Mouse (Mus musculus) ES-E14 (cell line): ENCODE results near the gene 4933406M09Rik.

Source experiments
- CHD2 ChIP-seq: IDR thresholded peaks from 2 replicates; pipeline ENCODE4 v1.6.1; 2014; ENCODE audit warnings: mild to moderate bottlenecking, low read depth, low read length, inconsistent platforms
- HCFC1 ChIP-seq: IDR thresholded peaks from 2 replicates; pipeline ENCODE4 v1.6.1; 2012; ENCODE audit warnings: low read length, inconsistent platforms, borderline replicate concordance; ENCODE audit not compliant: insufficient read depth
- MAFK ChIP-seq: IDR thresholded peaks from 2 replicates; pipeline ENCODE4 v1.6.1; 2014; ENCODE audit warnings: mild to moderate bottlenecking, low read depth, low read length, inconsistent platforms; ENCODE audit not compliant: insufficient read depth
- ZC3H11A ChIP-seq: IDR thresholded peaks from 2 replicates; pipeline ENCODE4 v1.6.1; 2012; ENCODE audit warnings: low read depth, mild to moderate bottlenecking, inconsistent platforms, low read length, borderline replicate concordance
- ZNF384 ChIP-seq: IDR thresholded peaks from 2 replicates; pipeline ENCODE4 v1.6.1; 2012; ENCODE audit warnings: low read depth, low read length, inconsistent platforms

DNA sequence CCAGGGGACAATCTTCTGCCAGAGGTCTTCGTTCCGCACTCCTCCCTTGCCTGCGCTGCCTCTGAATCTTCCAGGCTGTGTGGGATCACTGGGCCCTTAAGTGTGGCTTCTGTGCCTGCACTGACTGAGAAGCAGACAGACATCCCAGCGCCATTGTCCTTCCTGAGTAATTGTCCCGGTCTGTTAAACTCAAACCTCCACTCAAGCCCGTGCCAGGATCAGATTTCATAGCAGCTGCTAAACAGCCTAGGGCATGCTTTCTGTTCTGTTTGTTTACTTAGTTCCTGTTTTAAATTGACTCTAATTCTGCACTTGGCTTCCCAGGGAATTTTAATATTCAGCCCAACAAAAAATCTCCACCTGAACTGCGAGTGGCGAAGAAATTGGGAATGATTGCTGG is 22.3 kb downstream of the 4933406M09Rik start:
- TF ChIP-seq CHD2 (no peak), MAFK (no peak), ZNF384 (no peak), HCFC1 (no peak), ZC3H11A (no peak)
